Mouse (Mus musculus) ES-E14 (cell line): Measurements from ENCODE around the gene Fitm2. TPM values are rescaled to one million over a fixed set of nuclear protein-coding genes. Genes with fewer than 3 reads are reported as not detected.
A peak's percentile ranks its signal among the peaks of the same experiment; 100 is the strongest.

Experiments
- DNase-seq: peaks from one replicate; pipeline ENCODE4 v3.0.0-alpha.2; 2013; ENCODE audit warnings: low read depth, low spot score
- H3K27ac ChIP-seq: 2 replicates; pipeline ENCODE4 v1.5.1; 2012; ENCODE audit warnings: low read depth, mild to moderate bottlenecking, low read length, moderate library complexity, mixed read lengths; ENCODE audit not compliant: poor library complexity, insufficient read depth, severe bottlenecking
- H3K36me3 ChIP-seq: 2 replicates; pipeline ENCODE4 v1.6.1; 2012; ENCODE audit warnings: mild to moderate bottlenecking, low read length, moderate library complexity, mixed read lengths; ENCODE audit not compliant: control insufficient read depth, poor library complexity, insufficient read depth, severe bottlenecking
- H3K4me1 ChIP-seq, 2 experiments: fragments of 150-350 bp in 1 of 2; sonication (generic) in 1 of 2; 2 replicates each; pipeline ENCODE4 v1.6.1; 2012; ENCODE audit warnings: low read length in 2 of 2, mild to moderate bottlenecking in 1 of 2, mixed read lengths in 1 of 2; ENCODE audit not compliant: control insufficient read depth in 2 of 2, insufficient read depth in 2 of 2, poor library complexity in 1 of 2
- H3K4me3 ChIP-seq, 2 experiments: fragments of 150-350 bp in 1 of 2; sonication (generic) in 1 of 2; 2 replicates each; pipeline ENCODE4 v1.5.1; 2012; ENCODE audit warnings: low read length in 2 of 2, low read depth in 1 of 2, mild to moderate bottlenecking in 1 of 2, mixed read lengths in 1 of 2; ENCODE audit not compliant: insufficient read depth in 1 of 2, poor library complexity in 1 of 2, severe bottlenecking in 1 of 2
- H3K9ac ChIP-seq: 2 replicates; pipeline ENCODE4 v1.6.1; 2012; ENCODE audit warnings: low read depth, mild to moderate bottlenecking, low read length, mixed read lengths; ENCODE audit not compliant: poor library complexity, insufficient read depth, severe bottlenecking
- H3K9me3 ChIP-seq: fragments of 150-350 bp; sonication (generic); 2 replicates; pipeline ENCODE4 v1.6.1; 2012; ENCODE audit warnings: low read depth, mild to moderate bottlenecking, low read length; ENCODE audit not compliant: control insufficient read depth, insufficient read depth
- CHD2 ChIP-seq: IDR thresholded peaks from 2 replicates; pipeline ENCODE4 v1.6.1; 2014; ENCODE audit warnings: mild to moderate bottlenecking, low read depth, low read length, inconsistent platforms
- HCFC1 ChIP-seq: IDR thresholded peaks from 2 replicates; pipeline ENCODE4 v1.6.1; 2012; ENCODE audit warnings: low read length, inconsistent platforms, borderline replicate concordance; ENCODE audit not compliant: insufficient read depth
- MAFK ChIP-seq: IDR thresholded peaks from 2 replicates; pipeline ENCODE4 v1.6.1; 2014; ENCODE audit warnings: mild to moderate bottlenecking, low read depth, low read length, inconsistent platforms; ENCODE audit not compliant: insufficient read depth
- ZC3H11A ChIP-seq: IDR thresholded peaks from 2 replicates; pipeline ENCODE4 v1.6.1; 2012; ENCODE audit warnings: low read depth, mild to moderate bottlenecking, inconsistent platforms, low read length, borderline replicate concordance
- ZNF384 ChIP-seq: IDR thresholded peaks from 2 replicates; pipeline ENCODE4 v1.6.1; 2012; ENCODE audit warnings: low read depth, low read length, inconsistent platforms
- in situ Hi-C, 2 experiments: fragments of 600-800 bp; cut with MboI; formaldehyde crosslinking; loops; one replicate each; pipeline ENCODE4 v1.15.1; 2025; ENCODE audit warnings: low sequenced_read_pairs in 2 of 2, inconsistent platforms in 1 of 2; ENCODE audit not compliant: unreplicated experiment in 2 of 2
- total RNA-seq: library from RNA; depleted of rRNA; stranded (reverse); fragments of 300-350 nt; gene quantifications from 2 replicates; pipeline ENCODE4 v1.2.3, GENCODE M21; 2012

Fitm2 gene
- total RNA-seq, 1 experiment: 23.4 TPM

GRCm38 (mm10) chr2:163428346-163429011 lies 44.0 kb downstream of the Fitm2 start:
- Histone ChIP-seq H3K9me3 (no peaks in the 10 kb centered on the region), H3K4me1 (peaks cover 0 to 10% of the 10 kb centered on the region in 2 experiments; a peak in 1 of 4 replicates), H3K9ac (no peak overlapping the region), H3K27ac (no peak overlapping the region), H3K4me3 (no peak overlapping the region), H3K36me3 (no peaks in the 10 kb centered on the region)
- in situ Hi-C loops: no loop called here
- TF ChIP-seq ZC3H11A: no peak
- TF ChIP-seq ZNF384: no peak
- TF ChIP-seq MAFK: no peak
- no peak for TF ChIP-seq CHD2
- no peak for TF ChIP-seq HCFC1
- no peak for DNase-seq

DNA sequence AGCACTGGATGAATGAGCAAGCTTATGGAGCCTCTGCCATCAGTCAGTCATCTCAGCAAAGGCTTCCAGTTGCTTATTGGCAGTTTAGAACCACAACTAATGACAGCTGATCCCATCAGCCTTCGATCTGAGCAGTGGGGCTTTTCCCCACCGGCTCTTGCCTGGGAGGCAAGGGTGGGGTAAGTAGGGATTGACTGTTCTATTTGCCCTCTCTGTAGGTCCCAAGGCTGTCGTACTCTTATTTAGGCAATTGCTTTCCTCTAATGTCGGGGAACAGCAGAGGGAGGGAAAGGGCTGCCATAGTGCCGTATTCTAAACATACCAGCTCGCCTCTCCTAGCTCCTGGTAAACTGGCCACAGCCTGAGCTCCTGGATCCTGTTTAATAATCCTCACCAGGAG lies 47.8 kb downstream of the Fitm2 start, which contains the start of gene Oser1:
Gene Oser1, minus strand, starts transcription at position 101 of the 400 bp plus-strand sequence.
- DNase-seq: no peak
- in situ Hi-C loops: no loop called here

DNA sequence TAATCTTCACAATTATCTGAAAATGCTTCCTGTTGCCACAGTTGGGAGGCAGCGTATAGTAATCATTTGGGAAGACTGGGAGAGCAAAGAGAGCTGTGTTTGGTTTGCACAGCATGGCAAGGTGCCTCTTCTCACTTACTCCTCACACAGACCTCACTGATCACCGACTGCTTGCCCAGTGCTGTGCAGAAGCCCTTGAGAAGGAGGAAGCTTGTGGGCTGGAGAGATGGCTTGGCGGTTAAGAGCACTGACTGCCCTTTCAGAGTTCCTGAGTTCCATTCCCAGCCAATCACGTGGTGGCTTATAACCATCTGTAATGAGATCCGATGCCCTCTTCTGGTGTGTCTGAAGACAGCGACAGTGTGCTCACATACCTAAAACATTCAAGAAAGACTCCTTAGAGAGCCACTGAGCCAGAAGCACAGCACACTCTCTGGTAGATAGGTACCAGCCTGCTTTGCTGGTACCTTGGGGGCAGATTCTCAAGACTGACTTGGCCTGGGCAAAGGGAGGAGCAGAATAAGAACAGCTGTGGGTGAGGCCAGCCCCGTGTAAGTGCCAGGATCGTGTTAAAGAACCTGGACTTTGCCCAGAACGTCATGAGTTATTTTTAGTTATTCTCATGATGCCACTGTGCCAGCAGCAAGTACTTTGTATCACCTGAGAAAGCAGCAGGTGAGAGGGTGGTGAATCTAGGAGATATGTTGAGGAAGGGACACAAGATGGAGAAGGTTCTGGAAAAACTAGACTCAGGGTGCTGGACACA lies 49.4 kb downstream of the Fitm2 start:
- no peak for DNase-seq

More for the DNA sequence above, 47.8 kb downstream of the Fitm2 start, which contains the start of gene Oser1:
- Histone ChIP-seq H3K4me3 (no peak within 1 kb of the TSS), H3K36me3 (peaks cover 6% of the 10 kb centered on the region; the same call in 1 of the 2 replicates), H3K9me3 (no peaks in the 10 kb centered on the region), H3K4me1 (peaks cover 0 to 8% of the 10 kb centered on the region in 2 experiments; a peak in 1 of 4 replicates), H3K27ac (no peak within 1 kb of the TSS), H3K9ac (no peak within 1 kb of the TSS)
- TF ChIP-seq HCFC1 (no peak), MAFK (no peak), CHD2 (no peak), ZNF384 (no peak), ZC3H11A (no peak)

DNA sequence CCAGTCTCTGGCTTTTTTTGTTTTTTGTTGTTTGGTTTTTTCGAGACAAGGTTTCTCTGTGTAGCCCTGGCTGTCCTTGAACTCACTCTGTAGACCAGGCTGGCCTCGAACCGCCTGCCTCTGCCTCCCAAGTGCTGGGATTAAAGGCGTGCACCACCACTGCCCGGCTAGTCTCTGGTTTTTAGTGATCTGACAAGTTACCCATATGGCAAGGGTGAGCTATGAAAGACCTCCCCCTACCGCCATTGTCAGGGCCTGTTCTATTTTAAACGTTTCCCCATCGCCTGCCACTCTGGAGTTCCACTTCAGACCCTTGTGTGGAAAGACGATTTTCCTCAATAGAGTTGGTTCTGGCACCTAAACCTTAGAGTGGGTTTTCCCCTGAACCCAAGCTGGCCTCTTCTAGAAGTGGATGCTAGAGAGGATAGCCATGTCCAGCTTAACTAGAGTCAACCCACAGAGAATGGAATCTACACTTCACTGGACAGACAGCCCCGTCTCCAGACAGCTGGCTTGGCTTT lies 52.0 kb downstream of the Fitm2 start:
- no peak for TF ChIP-seq HCFC1
- no peak for TF ChIP-seq CHD2
- TF ChIP-seq ZNF384: no peak
- no peak for TF ChIP-seq ZC3H11A
- TF ChIP-seq MAFK: no peak
- Histone ChIP-seq H3K36me3 (peaks cover 6% of the 10 kb centered on the region; the same call in 1 of the 2 replicates), H3K9me3 (no peaks in the 10 kb centered on the region), H3K4me1 (peaks cover 0 to 5% of the 10 kb centered on the region in 2 experiments; a peak in 1 of 4 replicates), H3K9ac (peak overlapping the region; percentile 92), H3K4me3 (peak overlapping the region; percentile 89 to 95), H3K27ac (no peak overlapping the region)
- in situ Hi-C loops: no loop called here
- DNase-seq: no peak

More for the DNA sequence above, 49.4 kb downstream of the Fitm2 start:
- in situ Hi-C loops: no loop called here
- Histone ChIP-seq H3K27ac (no peak overlapping the region), H3K9me3 (no peaks in the 10 kb centered on the region), H3K36me3 (peaks cover 6% of the 10 kb centered on the region; the same call in 1 of the 2 replicates), H3K4me3 (no peak overlapping the region), H3K4me1 (peaks cover 0 to 3% of the 10 kb centered on the region in 2 experiments; a peak in 1 of 4 replicates), H3K9ac (no peak overlapping the region)
- no peak for TF ChIP-seq HCFC1
- no peak for TF ChIP-seq MAFK
- no peak for TF ChIP-seq ZC3H11A
- TF ChIP-seq CHD2: no peak
- TF ChIP-seq ZNF384: no peak
